Mouse (Mus musculus) CH12F3 (cell line): ENCODE results near the gene Gpn3.
"Not testable (repeated sequence)": the region's sequence is repeated elsewhere in the genome, so short reads cannot be mapped to it uniquely, and the experiment has no call there.

Source experiments
- in situ Hi-C: fragments of 300-500 bp; cut with MboI; formaldehyde crosslinking; loops from 2 replicates; pipeline ENCODE4 v1.14.3; 2020; ENCODE audit warnings: low sequenced_read_pairs

The Gpn3 gene

GRCm38 (mm10) chr5:122390006-122390405, 18.3 kb downstream of the Gpn3 start:
- in situ Hi-C loops: no loop called here

- in situ Hi-C loops: no loop called here
Measured at GRCm38 (mm10) chr5:122390671-122391070, 19.0 kb downstream of the Gpn3 start.

GRCm38 (mm10) chr5:122391178-122391785, 19.6 kb downstream of the Gpn3 start:
- in situ Hi-C loops: no loop called here

DNA sequence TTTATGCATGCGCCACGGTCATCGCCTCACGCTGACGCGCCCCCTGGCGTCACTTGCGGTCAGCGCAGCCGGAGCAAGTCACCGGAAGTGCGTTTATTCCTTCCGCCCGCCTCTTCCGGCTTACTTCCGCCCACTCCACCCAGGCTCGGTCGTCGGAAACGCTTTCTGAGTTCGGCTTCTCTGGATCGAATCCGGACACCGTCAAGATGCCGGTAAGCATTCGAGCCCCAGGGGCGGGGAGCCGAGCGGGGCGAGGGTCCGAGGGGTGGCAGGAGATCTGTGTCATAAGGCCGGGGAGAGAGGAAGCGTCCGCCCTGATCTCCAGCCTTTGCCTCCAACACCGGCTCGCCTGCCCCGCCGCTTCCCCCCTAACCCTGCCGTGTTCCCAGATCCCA, 20.1 kb downstream of the Gpn3 start, which contains the start of gene Arpc3:
Gene Arpc3 (plus strand): TSS at position 93 of the 395 bp plus-strand sequence.
- in situ Hi-C loops: no loop called here

GRCm38 (mm10) chr5:122392227-122393004, 20.7 kb downstream of the Gpn3 start:
- in situ Hi-C loops: no loop called here

DNA sequence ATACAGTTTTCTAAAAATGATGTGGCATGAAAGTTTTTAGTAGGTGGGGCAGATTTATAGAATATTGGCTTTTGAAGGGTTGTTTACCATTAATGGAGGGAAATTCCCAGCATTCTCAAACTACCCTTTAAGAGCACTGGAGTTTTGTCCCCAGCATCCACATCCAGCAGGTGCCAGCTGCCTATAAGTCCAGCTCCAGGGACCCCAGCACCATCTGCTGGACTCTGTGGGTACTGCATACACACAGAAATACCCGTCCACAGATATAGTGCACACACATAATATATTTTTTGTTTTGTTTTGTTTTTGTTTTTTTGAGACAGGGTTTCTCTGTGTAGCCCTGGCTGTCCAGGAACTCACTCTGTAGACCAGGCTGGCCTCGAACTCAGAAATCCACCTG, 22.2 kb downstream of the Gpn3 start:
- in situ Hi-C loops: no loop called here

DNA sequence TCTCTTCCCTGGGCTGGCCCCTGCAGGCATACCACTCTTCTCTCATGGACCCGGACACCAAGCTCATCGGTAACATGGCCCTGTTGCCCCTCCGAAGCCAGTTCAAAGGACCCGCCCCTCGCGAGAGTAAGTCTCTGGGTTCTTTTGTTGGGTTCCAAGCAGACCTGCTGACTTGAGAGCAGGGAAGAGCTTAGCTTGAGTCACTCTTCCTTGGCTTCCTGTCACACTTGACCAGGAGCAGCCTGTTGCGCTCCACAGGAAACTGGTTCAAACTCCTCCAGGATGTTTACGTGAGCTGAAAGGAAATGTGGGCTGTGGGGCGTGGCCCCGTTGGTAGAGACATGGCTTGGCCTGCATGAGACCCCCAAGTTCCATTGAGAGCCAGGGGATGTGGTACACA, 25.1 kb downstream of the Gpn3 start:
- in situ Hi-C loops: no loop called here

- in situ Hi-C loops: no loop called here
Measured at GRCm38 (mm10) chr5:122397495-122397894, 25.8 kb downstream of the Gpn3 start.

GRCm38 (mm10) chr5:122399871-122400270, 28.2 kb downstream of the Gpn3 start:
- in situ Hi-C loops: no loop called here

DNA sequence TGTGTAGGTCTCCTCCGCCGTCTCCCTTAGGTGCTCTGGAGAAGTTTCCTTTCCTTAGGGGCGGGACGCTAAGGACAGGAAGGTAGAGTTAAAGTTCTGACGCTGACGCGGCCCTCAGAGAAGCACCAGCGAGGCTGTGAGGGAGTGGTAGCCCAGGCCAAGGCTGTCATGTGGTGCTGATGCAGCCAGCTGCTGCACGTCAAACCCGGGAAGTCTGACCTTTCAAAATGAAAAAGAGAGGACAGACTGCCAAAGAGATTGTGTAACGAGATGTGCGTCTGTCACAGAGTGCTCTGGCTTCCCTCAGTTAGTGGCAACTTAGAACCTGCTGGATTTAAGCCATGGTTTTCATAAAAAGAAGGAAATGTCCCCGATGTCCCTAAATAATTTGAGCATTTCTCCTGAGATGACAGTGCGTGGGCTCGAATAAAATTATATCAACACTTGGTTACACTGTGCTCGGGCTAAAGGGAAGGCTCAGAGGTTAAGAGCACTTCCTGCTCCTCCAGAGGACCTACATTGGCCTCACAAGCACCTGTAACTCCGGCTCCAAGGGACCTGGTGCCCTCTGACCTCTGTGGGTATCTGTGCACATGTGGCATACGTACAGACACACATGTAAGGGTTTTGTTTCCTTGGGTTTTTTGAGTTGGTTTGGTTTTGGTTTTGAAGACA, 29.1 kb downstream of the Gpn3 start:
- in situ Hi-C loops: no loop called here

DNA sequence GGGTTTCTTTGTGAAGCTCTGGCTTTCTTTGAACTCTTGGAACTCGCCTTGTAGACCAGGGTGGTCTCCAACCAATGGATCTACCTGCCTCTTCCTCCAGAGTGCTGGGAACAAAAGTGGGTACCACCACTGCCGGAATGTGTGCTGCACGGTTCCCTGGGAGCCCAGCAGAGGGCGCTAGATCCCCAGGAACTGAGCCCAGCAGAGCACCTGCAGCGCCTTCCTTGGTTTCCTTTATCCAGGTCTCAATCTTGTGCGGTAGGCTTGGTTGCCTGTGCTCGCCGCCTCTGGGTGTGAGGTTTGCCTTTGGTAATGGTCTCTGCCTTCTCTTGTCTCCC, 29.6 kb downstream of the Gpn3 start:
- in situ Hi-C loops: no loop called here

GRCm38 (mm10) chr5:122402160-122402559, 30.5 kb downstream of the Gpn3 start:
- in situ Hi-C loops: no loop called here

GRCm38 (mm10) chr5:122402772-122403171, 31.1 kb downstream of the Gpn3 start:
- in situ Hi-C loops: no loop called here

DNA sequence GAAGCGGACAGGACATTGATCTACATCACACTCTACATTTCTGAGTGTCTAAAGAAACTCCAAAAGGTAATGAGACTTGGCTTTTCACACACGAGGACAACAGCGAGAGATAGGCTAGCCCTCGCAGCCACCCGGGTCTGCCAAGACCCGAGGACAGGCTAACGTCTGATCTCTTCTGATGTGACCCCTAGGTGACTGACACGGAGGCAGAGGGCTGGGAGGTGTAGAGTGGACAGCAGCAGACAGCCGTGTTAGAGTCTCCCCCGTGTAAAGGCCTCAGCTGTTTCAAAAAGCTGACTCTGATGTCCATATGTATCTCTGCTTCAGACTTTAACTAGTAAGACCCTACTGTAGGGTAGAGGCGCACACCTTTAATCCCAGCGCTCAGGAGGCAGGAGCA, 31.7 kb downstream of the Gpn3 start:
- in situ Hi-C loops: no loop called here

DNA sequence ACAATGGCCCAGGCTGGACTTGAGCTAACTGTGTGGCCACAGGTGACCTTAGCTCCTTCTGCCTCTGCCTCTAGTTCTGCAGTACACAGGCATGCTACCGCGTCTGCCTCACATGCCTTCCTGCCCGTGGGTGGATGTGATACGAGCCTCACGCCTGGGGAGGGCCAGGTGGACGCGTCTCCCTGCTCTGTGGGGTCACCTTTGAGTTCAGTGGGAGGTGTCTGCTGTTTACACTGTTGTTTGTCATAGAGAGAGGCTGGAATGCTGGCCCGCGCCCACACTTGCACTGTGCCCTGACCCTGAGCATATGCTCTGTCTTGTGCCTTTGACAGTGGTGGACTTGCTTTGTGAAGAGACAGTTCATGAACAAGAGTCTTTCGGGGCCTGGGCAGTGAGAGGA, 33.9 kb downstream of the Gpn3 start:
- in situ Hi-C loops: no loop called here

- in situ Hi-C loops: no loop called here
Measured at GRCm38 (mm10) chr5:122409692-122410645, 38.3 kb downstream of the Gpn3 start.

GRCm38 (mm10) chr5:122411892-122412291, 40.2 kb downstream of the Gpn3 start:
- in situ Hi-C loops: no loop called here

DNA sequence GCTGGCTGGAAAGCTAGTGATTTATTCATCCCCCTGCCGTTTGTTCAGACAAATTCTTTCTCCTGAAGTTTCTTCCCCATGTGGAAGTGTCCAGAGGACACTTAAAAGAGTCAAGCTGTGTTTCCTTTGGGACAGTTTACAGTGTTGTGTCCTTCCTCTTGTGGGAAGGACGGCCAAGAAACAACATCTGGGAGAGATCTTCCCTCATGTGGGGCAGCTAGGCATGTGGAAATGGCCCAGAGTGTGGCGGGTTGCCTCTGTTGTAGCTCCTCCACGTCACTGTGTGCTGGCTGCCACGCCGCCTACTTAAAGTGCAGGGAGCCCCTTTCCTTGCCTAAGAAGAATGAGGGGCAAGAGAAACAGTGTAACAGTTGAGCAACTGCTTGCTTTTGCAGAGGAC, 41.1 kb downstream of the Gpn3 start:
- in situ Hi-C loops: no loop called here

GRCm38 (mm10) chr5:122414351-122414750, 42.7 kb downstream of the Gpn3 start:
- in situ Hi-C loops: no loop called here

DNA sequence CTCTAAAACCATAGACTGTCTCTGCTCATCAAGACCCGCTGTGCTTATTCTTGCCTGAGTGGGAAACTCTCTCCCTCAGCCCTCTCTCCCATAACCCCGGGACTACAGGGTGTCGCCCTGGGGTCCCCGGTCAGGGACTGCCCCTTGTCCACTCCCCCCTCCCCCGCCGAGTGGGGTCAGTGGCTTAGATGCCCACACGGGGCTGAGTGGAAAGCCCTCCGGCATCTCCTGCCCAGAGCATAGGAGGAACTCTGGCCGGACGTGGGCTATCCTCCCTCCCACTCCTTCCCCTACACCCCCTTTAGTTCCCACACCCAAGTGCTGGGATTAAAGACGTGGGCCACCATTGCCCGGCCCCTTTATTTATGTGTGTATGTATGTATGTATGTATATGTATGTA, 43.8 kb downstream of the Gpn3 start:
- in situ Hi-C loops: no loop called here

- in situ Hi-C loops: not testable (repeated sequence)
Measured at GRCm38 (mm10) chr5:122420676-122421075, 49.0 kb downstream of the Gpn3 start.
